ENCODE assay signal across 8 mouse cellular contexts in the genomic region with DNA sequence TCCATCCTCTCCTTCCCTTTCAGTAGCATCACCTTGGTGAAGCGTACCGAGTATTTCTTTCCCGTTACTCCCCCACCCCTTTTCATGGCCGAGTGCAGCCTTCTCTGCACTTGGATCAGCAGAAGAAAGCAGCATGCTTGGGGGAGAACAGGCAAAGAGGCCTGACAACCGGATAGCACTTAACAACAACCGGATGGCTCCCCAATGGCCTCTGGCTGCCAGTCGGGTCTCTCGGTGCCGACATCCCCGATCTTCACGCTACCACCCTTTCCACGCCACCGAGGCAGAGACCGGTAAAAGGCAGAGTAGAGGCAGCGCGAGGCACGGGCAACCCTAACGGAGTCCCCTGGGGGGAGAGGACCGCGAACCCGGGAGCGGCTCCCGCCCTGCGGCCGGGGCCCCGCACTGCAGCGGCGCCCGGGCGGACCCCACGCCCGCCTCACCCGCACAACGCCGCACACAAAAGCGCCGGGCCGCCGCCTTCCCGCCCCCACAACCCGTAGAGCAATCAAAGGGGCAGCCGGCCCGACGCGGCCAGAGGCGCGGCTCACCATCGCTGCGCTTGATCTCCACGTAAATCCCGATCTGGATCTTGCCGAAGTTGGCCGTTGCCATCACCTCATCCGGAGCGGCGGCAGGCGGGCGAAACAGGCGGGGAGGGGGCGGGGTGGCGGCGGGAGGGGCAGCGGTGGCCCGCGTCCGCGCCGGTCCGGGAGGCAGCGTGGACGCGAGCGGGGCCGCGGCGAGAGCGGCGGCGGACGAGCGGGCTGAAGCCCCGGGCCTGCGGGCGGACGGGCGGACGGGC. TPM values are rescaled to one million over a fixed set of nuclear protein-coding genes. Genes with fewer than 3 reads are reported as not detected.
A peak's percentile ranks its signal among the peaks of the same experiment; 100 is the strongest.
DNase-seq lines count a peak whose midpoint lies in the region; ATAC-seq and TF ChIP-seq lines count a peak whose summit lies in the region.

A gene (minus strand): TSS at position 666 of the 805 bp plus-strand sequence.

- no peak for TF ChIP-seq CTCF in MEL (IDR thresholded peaks at IDR 0.05 in 2 of 3, conservative IDR thresholded peaks at IDR 0.05 in 1 of 3; ENCODE audit: control insufficient read depth in 1 of 3, insufficient read depth in 1 of 3, low read depth in 2 of 3, low read length in 3 of 3, poor library complexity in 1 of 3, severe bottlenecking in 1 of 3)

- peak; percentile 70 for DNase-seq in MEL (ENCODE audit: low read depth, low spot score)
- peak; percentile 76 for DNase-seq in cerebellum, adult 9-11 months
- peak; percentile 38 to 53 for DNase-seq in frontal cortex, postnatal 10 days (ENCODE audit: low spot score in 2 of 2)
- DNase-seq in layer of hippocampus, postnatal 36 days = peak; percentile 51 to 53
- DNase-seq in lung, postnatal 25 days (ENCODE audit: low spot score) = peak; percentile 16
- peak; percentile 79 for DNase-seq in retina, postnatal 1 day
- DNase-seq in thymus, postnatal 4 days = peak; percentile 71

- WGBS in hindbrain, embryonic 12.5 days = 3% methylated on average over 54 of the region's 87 CpGs

- no peaks in the 10 kb centered on the region for H3K27me3 ChIP-seq in MEL (ENCODE audit: control insufficient read depth in 1 of 2, insufficient read depth in 2 of 2, low read length in 2 of 2)
- no peaks in the 10 kb centered on the region for H3K27me3 ChIP-seq in hindbrain, embryonic 12.5 days

- TF ChIP-seq POLR2A in MEL (IDR thresholded peaks at IDR 0.05; ENCODE audit: control insufficient read depth in 1 of 2, insufficient read depth in 1 of 2, low read depth in 1 of 2, low read length in 2 of 2, poor library complexity in 1 of 2) = 0 out of 4 replicates have a peak, but pooled peaks of 1 of the 2 experiments have one; percentile 15

- H3K4me2 ChIP-seq in hindbrain, embryonic 12.5 days (replicated peaks) = peak within 1 kb of the TSS; percentile 68

- no peak for TF ChIP-seq EP300 in MEL (IDR thresholded peaks at IDR 0.05; ENCODE audit: low read depth in 1 of 2, low read length in 2 of 2)

- H3K9ac ChIP-seq in MEL (ENCODE audit: control insufficient read depth, low read depth, low read length, poor library complexity, severe bottlenecking) = peak within 1 kb of the TSS; percentile 97
- peak within 1 kb of the TSS; percentile 88 for H3K9ac ChIP-seq in hindbrain, embryonic 12.5 days

- peaks cover 10 to 23% of the 10 kb centered on the region in 2 experiments for H3K4me1 ChIP-seq in MEL (ENCODE audit: control insufficient read depth in 1 of 2, insufficient read depth in 2 of 2, low read length in 2 of 2)
- peaks cover 19% of the 10 kb centered on the region for H3K4me1 ChIP-seq in hindbrain, embryonic 12.5 days

- H3K79me2 ChIP-seq in MEL (ENCODE audit: control insufficient read depth, insufficient read depth, low read length, poor library complexity) = peaks cover 47% of the 10 kb centered on the region

- H3K27ac ChIP-seq in MEL (ENCODE audit: control insufficient read depth, low read depth, low read length) = peak within 1 kb of the TSS; percentile 88
- peak within 1 kb of the TSS; percentile 98 for H3K27ac ChIP-seq in hindbrain, embryonic 12.5 days

- peaks cover 9 to 25% of the 10 kb centered on the region in 2 experiments; a peak in 3 of 4 replicates for H3K36me3 ChIP-seq in MEL (ENCODE audit: control insufficient read depth in 1 of 2, insufficient read depth in 2 of 2, low read length in 2 of 2)
- no peaks in the 10 kb centered on the region for H3K36me3 ChIP-seq in hindbrain, embryonic 12.5 days

- H3K9me3 ChIP-seq in MEL (replicated peaks; ENCODE audit: insufficient read depth, low read length) = no peaks in the 10 kb centered on the region
- no peaks in the 10 kb centered on the region for H3K9me3 ChIP-seq in hindbrain, embryonic 12.5 days (replicated peaks)

- peak; percentile 81 for ATAC-seq in hindbrain, embryonic 12.5 days (ENCODE audit: low FRiP score)

- H3K4me3 ChIP-seq in MEL (ENCODE audit: control insufficient read depth in 1 of 2, insufficient read depth in 1 of 2, low read depth in 2 of 2, low read length in 2 of 2) = peak within 1 kb of the TSS; percentile 77 to 92
- H3K4me3 ChIP-seq in hindbrain, embryonic 12.5 days = peak within 1 kb of the TSS; percentile 90

- no peak for TF ChIP-seq RAD21 in MEL (IDR thresholded peaks at IDR 0.05; ENCODE audit: low read depth, low read length)

TF ChIP-seq in MEL, 35 proteins besides CTCF, POLR2A, EP300 and RAD21:
- TF ChIP-seq CHD2 (IDR thresholded peaks at IDR 0.05; ENCODE audit: low read length) = no peak
- TF ChIP-seq NELFE (IDR thresholded peaks at IDR 0.05; ENCODE audit: low read depth, low read length) = no peak
- peak; percentile 69; the same call in 1 of the 2 replicates for TF ChIP-seq SIN3A (IDR thresholded peaks at IDR 0.05; ENCODE audit: low read length)
- TF ChIP-seq POLR2AphosphoS2 (IDR thresholded peaks at IDR 0.05; ENCODE audit: low read length) = no peak
- no peak for TF ChIP-seq ZNF384 (IDR thresholded peaks at IDR 0.05; ENCODE audit: low read depth, low read length)
- no peak for TF ChIP-seq ZC3H11A (IDR thresholded peaks at IDR 0.05; ENCODE audit: low read depth, low read length)
- 0 out of 2 replicates have a peak, but pooled peaks have one; percentile 58 for TF ChIP-seq UBTF (IDR thresholded peaks at IDR 0.05; ENCODE audit: borderline replicate concordance, insufficient read depth, low read depth, low read length)
- no peak for TF ChIP-seq USF2 (IDR thresholded peaks at IDR 0.05; ENCODE audit: borderline replicate concordance in 1 of 2, insufficient read depth in 1 of 2, low read depth in 1 of 2, low read length in 2 of 2)
- peak; percentile 69; the same call in 1 of the 2 replicates for TF ChIP-seq MXI1 (IDR thresholded peaks at IDR 0.05; ENCODE audit: low read depth, low read length)
- peak; percentile 12; the same call in 1 of the 2 replicates for TF ChIP-seq HCFC1 (IDR thresholded peaks at IDR 0.05; ENCODE audit: low read depth, low read length)

RNA-seq across cellular contexts. Expression of the gene that starts here (rescaled TPM):
- total RNA-seq in MEL (2012; rRNA removed) = 18.0 and 31.8 TPM in 2 replicates
- polyA plus RNA-seq in MEL (2012; ENCODE audit: insufficient read depth in 1 of 2, insufficient read length in 2 of 2, low read depth in 1 of 2, low replicate concordance in 2 of 2, missing spikeins in 1 of 2) = 100 to 1,000 TPM; 135 to 310 TPM
- 36.9 and 40.2 TPM in 2 replicates for polyA plus RNA-seq in hindbrain, embryonic 12.5 days (2016; fragmentation: Nextera tagmentation; extraction: Ambion mirVana)
- total RNA-seq in layer of hippocampus, postnatal 36 days (2021) = 100 to 1,000 TPM; 117 to 123 TPM

Comparison
In these comparisons a context has a peak if more than half of its experiments do, and no peak if none do; other contexts are left out.
1. Peak in every context shown above with its lines: DNase-seq, ATAC-seq, H3K4me3 ChIP-seq and H3K27ac ChIP-seq.
2. DNase-seq: peak in every context shown above with its lines; median percentile 79 in retina, postnatal 1 day; 76 in cerebellum, adult 9-11 months; 71 in thymus, postnatal 4 days; 70 in MEL; 52 in layer of hippocampus, postnatal 36 days; 46 in frontal cortex, postnatal 10 days; 16 in lung, postnatal 25 days.